Mouse (Mus musculus) CH12.LX (cell line): ENCODE results near the gene Zmynd11. TPM values are rescaled to one million over a fixed set of nuclear protein-coding genes. Genes with fewer than 3 reads are reported as not detected.
A peak's percentile ranks its signal among the peaks of the same experiment; 100 is the strongest.

Experiments
- DNase-seq: peaks from one replicate; pipeline ENCODE4 v3.0.0-alpha.2; 2013; ENCODE audit errors: extremely low read depth
- H3K27ac ChIP-seq: 2 replicates; pipeline ENCODE4 v1.5.1; 2012; ENCODE audit warnings: low read depth, mild to moderate bottlenecking, control low read depth, moderate library complexity; ENCODE audit not compliant: insufficient read depth
- H3K27me3 ChIP-seq: replicated peaks from 2 replicates; pipeline ENCODE3; 2012; ENCODE audit warnings: inconsistent platforms
- H3K36me3 ChIP-seq, 2 experiments: replicated peaks in 1 of 2; 2 replicates each; pipeline versions ENCODE3 to v1.6.1; 2012; ENCODE audit warnings: inconsistent platforms in 1 of 2, low read length in 1 of 2, mild to moderate bottlenecking in 1 of 2, mixed read lengths in 1 of 2, moderate library complexity in 1 of 2; ENCODE audit not compliant: control insufficient read depth in 1 of 2, insufficient read depth in 1 of 2
- H3K4me1 ChIP-seq, 2 experiments: 2 replicates each; pipeline ENCODE4 v1.6.1; 2012; ENCODE audit warnings: inconsistent platforms in 1 of 2, moderate library complexity in 1 of 2; ENCODE audit not compliant: insufficient read depth in 2 of 2, control insufficient read depth in 1 of 2
- H3K4me2 ChIP-seq: 2 replicates; pipeline ENCODE4 v1.6.1; 2012; ENCODE audit warnings: low read depth, mild to moderate bottlenecking, control low read depth; ENCODE audit not compliant: poor library complexity, insufficient read depth, severe bottlenecking
- H3K4me3 ChIP-seq, 3 experiments: fragments of 150-350 bp in 1 of 3; sonication (generic) in 1 of 3; replicated peaks in 1 of 3; 2 replicates each; pipeline versions ENCODE3 to v1.5.1; 2011 to 2012; ENCODE audit warnings: low read depth in 2 of 3, low read length in 2 of 3, mild to moderate bottlenecking in 2 of 3, moderate library complexity in 2 of 3, control low read depth in 1 of 3, improper control_type of control experiment in 1 of 3, inconsistent platforms in 1 of 3, mixed read lengths in 1 of 3; ENCODE audit not compliant: poor library complexity in 1 of 3
- H3K79me2 ChIP-seq: replicated peaks from 2 replicates; pipeline ENCODE4 v1.6.1; 2012; ENCODE audit warnings: mild to moderate bottlenecking, moderate library complexity; ENCODE audit not compliant: control insufficient read depth, poor library complexity, insufficient read depth, severe bottlenecking; ENCODE audit errors: extremely low read depth
- H3K9ac ChIP-seq: 2 replicates; pipeline ENCODE4 v1.6.1; 2012; ENCODE audit warnings: low read depth, mild to moderate bottlenecking, control low read depth, moderate library complexity; ENCODE audit not compliant: insufficient read depth
- H3K9me3 ChIP-seq: replicated peaks from 2 replicates; pipeline ENCODE3; 2012; ENCODE audit warnings: low read length, inconsistent platforms, mixed read lengths
- BHLHE40 ChIP-seq: IDR thresholded peaks from 2 replicates; pipeline ENCODE4 v1.6.1; 2011; ENCODE audit warnings: mild to moderate bottlenecking, low read depth, low read length, improper control_type of control experiment
- CHD1 ChIP-seq: IDR thresholded peaks from 2 replicates; pipeline ENCODE4 v1.6.1; 2012; ENCODE audit warnings: low read depth, low read length, improper control_type of control experiment, inconsistent platforms
- ELF1 ChIP-seq: IDR thresholded peaks from 2 replicates; pipeline ENCODE4 v1.6.1; 2014; ENCODE audit warnings: low read depth, mild to moderate bottlenecking, inconsistent platforms, low read length, improper control_type of control experiment
- EP300 ChIP-seq: IDR thresholded peaks from 2 replicates; pipeline ENCODE4 v1.6.1; 2011; ENCODE audit warnings: low read length, improper control_type of control experiment
- ETS1 ChIP-seq: conservative IDR thresholded peaks from 2 replicates; pipeline ENCODE4 v1.6.1; 2012; ENCODE audit warnings: low read depth, mild to moderate bottlenecking, inconsistent platforms, low read length, improper control_type of control experiment, moderate library complexity
- GABPA ChIP-seq: IDR thresholded peaks from 2 replicates; pipeline ENCODE4 v1.6.1; 2012; ENCODE audit warnings: low read depth, low read length, improper control_type of control experiment, inconsistent platforms; ENCODE audit not compliant: insufficient replicate concordance
- HCFC1 ChIP-seq: IDR thresholded peaks from 2 replicates; pipeline ENCODE4 v1.6.1; 2012; ENCODE audit warnings: low read depth, mild to moderate bottlenecking, inconsistent platforms, low read length, improper control_type of control experiment
- IRF4 ChIP-seq: IDR thresholded peaks from 2 replicates; pipeline ENCODE4 v1.6.1; 2014; ENCODE audit warnings: low read depth, mild to moderate bottlenecking, inconsistent platforms, low read length, improper control_type of control experiment
- MAFK ChIP-seq: IDR thresholded peaks from 2 replicates; pipeline ENCODE4 v1.6.1; 2011; ENCODE audit warnings: low read length, improper control_type of control experiment; ENCODE audit not compliant: insufficient replicate concordance
- MEF2A ChIP-seq: IDR thresholded peaks from 2 replicates; pipeline ENCODE4 v1.6.1; 2014; ENCODE audit warnings: low read depth, mild to moderate bottlenecking, inconsistent platforms, low read length, improper control_type of control experiment, borderline replicate concordance
- MXI1 ChIP-seq: IDR thresholded peaks from 2 replicates; pipeline ENCODE4 v1.6.1; 2011; ENCODE audit warnings: mild to moderate bottlenecking, low read depth, low read length, improper control_type of control experiment
- MYC ChIP-seq: IDR thresholded peaks from 2 replicates; pipeline ENCODE4 v1.6.1; 2011; ENCODE audit warnings: low read depth, mild to moderate bottlenecking, improper control_type of control experiment, low read length
- POLR2A ChIP-seq: IDR thresholded peaks from 2 replicates; pipeline ENCODE4 v1.6.1; 2011; ENCODE audit warnings: low read depth, mild to moderate bottlenecking, improper control_type of control experiment, low read length
- POLR2AphosphoS2 ChIP-seq: IDR thresholded peaks from 2 replicates; pipeline ENCODE4 v1.6.1; 2011; ENCODE audit warnings: low read depth, low read length, improper control_type of control experiment
- SMC3 ChIP-seq: IDR thresholded peaks from 2 replicates; pipeline ENCODE4 v1.6.1; 2011; ENCODE audit warnings: low read depth, low read length, improper control_type of control experiment
- TBP ChIP-seq: conservative IDR thresholded peaks from 2 replicates; pipeline ENCODE4 v1.6.1; 2011; ENCODE audit warnings: low read depth, low read length, improper control_type of control experiment
- USF2 ChIP-seq: conservative IDR thresholded peaks from 2 replicates; pipeline ENCODE4 v1.6.1; 2011; ENCODE audit warnings: low read depth, low read length, improper control_type of control experiment
- ZC3H11A ChIP-seq: IDR thresholded peaks from 2 replicates; pipeline ENCODE4 v1.6.1; 2012; ENCODE audit warnings: low read depth, mild to moderate bottlenecking, inconsistent platforms, low read length, improper control_type of control experiment
- ZKSCAN1 ChIP-seq: IDR thresholded peaks from 2 replicates; pipeline ENCODE4 v1.6.1; 2012; ENCODE audit warnings: low read depth, inconsistent platforms, low read length, improper control_type of control experiment, borderline replicate concordance
- dilution Hi-C: fragments of 300-500 bp; cut with MboI; formaldehyde crosslinking; loops from 2 replicates; pipeline ENCODE4 v1.14.3; 2020; ENCODE audit warnings: low sequenced_read_pairs; ENCODE audit not compliant: extremely low pct_unique_long_range_greater_than_20kb, extremely low pct_ligation_motif_present
- in situ Hi-C: fragments of 300-500 bp; cut with MboI; formaldehyde crosslinking; loops from 3 replicates; pipeline ENCODE4 v1.14.3; 2019; ENCODE audit warnings: low sequenced_read_pairs, low pct_ligation_motif_present, low pct_unique_long_range_greater_than_20kb, mixed read lengths
- polyA plus RNA-seq: library from polyadenylated mRNA; unstranded; fragments of >175 nt; gene quantifications from 2 replicates; pipeline ENCODE4 v1.2.1, GENCODE M21; 2012; ENCODE audit warnings: low read depth; ENCODE audit not compliant: insufficient read length
- total RNA-seq, 2 experiments: library from RNA; depleted of rRNA; stranded (reverse); fragments of 300-350 nt in 1 of 2; fragments of >200 nt in 1 of 2; gene quantifications; 2 replicates each; pipeline ENCODE4 v1.2.3; 2012 to 2014

Zmynd11 gene
- total and polyA plus RNA-seq, 3 experiments = 18.1 to 32.2 (median 20.4) TPM

DNA sequence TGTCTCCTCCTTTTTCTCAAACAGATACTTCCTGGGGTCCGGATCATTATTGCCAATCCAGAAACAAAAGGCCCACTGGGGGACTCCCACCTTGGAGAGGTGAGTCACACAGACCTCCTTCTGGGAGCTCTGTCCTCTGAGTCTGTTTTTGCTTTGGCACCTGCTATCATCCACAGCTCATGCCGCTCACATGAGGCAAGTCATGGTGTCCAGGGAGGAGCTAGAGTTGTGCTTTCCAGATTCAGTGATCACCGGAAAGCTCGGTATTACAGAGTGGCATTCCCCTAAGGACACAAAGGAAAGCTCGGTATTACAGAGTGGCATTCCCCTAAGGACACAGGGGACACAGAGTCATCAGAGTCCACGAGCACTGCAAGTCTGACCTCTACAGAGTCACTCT, 108.5 kb downstream of the Zmynd11 start:
- H3K4me2 ChIP-seq = no peak overlapping the region
- dilution Hi-C loops (no loop called here), in situ Hi-C loops (no loop called here)
- peaks cover 3 to 4% of the 10 kb centered on the region in 2 experiments; a peak in 3 of 4 replicates for H3K4me1 ChIP-seq
- DNase-seq = no peak
- no peaks in the 10 kb centered on the region for H3K27me3 ChIP-seq
- H3K36me3 ChIP-seq = no peaks in the 10 kb centered on the region
- peak; percentile 69 for TF ChIP-seq BHLHE40
- no peak for TF ChIP-seq TBP
- peak; percentile 28; the same call in 1 of the 2 replicates for TF ChIP-seq IRF4
- H3K79me2 ChIP-seq = no peaks in the 10 kb centered on the region
- H3K9me3 ChIP-seq = no peaks in the 10 kb centered on the region
- H3K4me3 ChIP-seq = no peak overlapping the region
- H3K9ac ChIP-seq = no peak overlapping the region
- no peak overlapping the region for H3K27ac ChIP-seq

DNA sequence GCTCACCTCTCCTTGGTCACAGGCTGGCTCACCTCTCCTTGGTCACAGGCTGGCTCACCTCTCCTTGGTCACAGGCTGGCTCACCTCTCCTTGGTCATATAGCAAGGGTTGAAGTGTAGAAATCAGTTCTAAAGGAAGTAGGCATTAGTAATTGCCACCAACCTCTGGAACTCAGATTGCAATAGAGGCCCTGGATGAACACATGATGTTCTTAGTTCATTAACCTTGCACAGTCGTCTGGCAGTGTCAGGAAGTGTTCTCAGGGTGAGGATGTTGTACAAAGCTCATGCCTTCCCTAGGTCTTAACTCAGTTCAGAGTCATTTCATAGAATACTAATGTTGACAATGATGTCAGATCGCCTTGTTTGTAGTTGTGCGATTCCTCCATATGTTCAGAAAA, 112.1 kb downstream of the Zmynd11 start:
- Histone ChIP-seq H3K9me3 (no peaks in the 10 kb centered on the region), H3K36me3 (no peaks in the 10 kb centered on the region)
- TF ChIP-seq USF2 (no peak), MAFK (no peak), MXI1 (no peak), CHD1 (no peak), IRF4 (no peak), BHLHE40 (no peak), ZKSCAN1 (no peak), ETS1 (no peak), HCFC1 (no peak), ELF1 (no peak), MYC (no peak), MEF2A (no peak), EP300 (no peak), POLR2AphosphoS2 (no peak), SMC3 (no peak), GABPA (no peak), ZC3H11A (no peak), POLR2A (no peak)
- TF ChIP-seq, all 38 proteins: peak for 0
- peaks cover 0 to 4% of the 10 kb centered on the region in 2 experiments; a peak in 2 of 4 replicates for H3K4me1 ChIP-seq
- H3K79me2 ChIP-seq = no peaks in the 10 kb centered on the region
- dilution Hi-C loops (no loop called here), in situ Hi-C loops (no loop called here)
- H3K27me3 ChIP-seq = no peaks in the 10 kb centered on the region
- no peak for DNase-seq
- no peak overlapping the region for H3K27ac ChIP-seq
- H3K9ac ChIP-seq = no peak overlapping the region
- H3K4me3 ChIP-seq = no peak overlapping the region
- no peak overlapping the region for H3K4me2 ChIP-seq
